Mouse (Mus musculus): ENCODE measurements at regions not wholly inside any gene's neighbourhood (a gene's known extent, or its start where the extent isn't known, plus 50 kb on each side); places are given as distances from the start of the nearest gene placed in this dataset.

DNA sequence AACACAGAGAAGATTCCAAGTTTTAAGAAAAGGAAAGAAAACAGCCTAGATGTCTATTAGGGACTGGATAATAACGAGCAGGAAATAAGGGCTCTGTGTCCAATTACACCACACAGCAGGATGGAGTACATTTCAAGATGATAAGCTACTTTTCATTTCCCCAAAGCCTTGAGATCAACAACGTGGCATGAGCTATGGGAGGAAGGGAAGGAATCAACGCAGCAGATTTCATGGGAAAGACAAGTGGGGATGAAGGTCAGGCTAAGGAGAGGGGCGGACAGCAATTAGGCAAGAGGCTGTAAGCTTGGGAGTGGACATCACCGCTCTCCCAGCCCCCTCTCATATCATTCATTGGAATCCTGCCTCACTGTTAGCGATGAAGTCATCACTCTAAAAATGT lies 433.5 kb downstream of the Mctp2 start:
- TF ChIP-seq CTCF (IDR thresholded peaks at IDR 0.05) (no peak), POLR2A (IDR thresholded peaks at IDR 0.05; ENCODE audit: insufficient read depth, low read depth, low read length) (no peak), EP300 (IDR thresholded peaks at IDR 0.05; ENCODE audit: insufficient read depth, low read depth, low read length) (no peak)

Measured in heart, adult 2 months (tissue).